Mouse (Mus musculus) heart, adult 2 months (tissue): ENCODE results near the gene Drosha.

Experiments used
- CTCF ChIP-seq: fragments of 200-600 bp; IDR thresholded peaks from 2 replicates; pipeline ENCODE4 v1.8.1; 2022; ENCODE audit warnings: antibody characterized with exemption, mild to moderate bottlenecking, moderate library complexity
- EP300 ChIP-seq: fragments of 200-500 bp; IDR thresholded peaks from 2 replicates; pipeline ENCODE4 v1.6.1; 2011; ENCODE audit warnings: low read depth, low read length, control low read depth; ENCODE audit not compliant: insufficient read depth

GRCm38 (mm10) chr15:12901197-12901570, 76.6 kb downstream of the Drosha start:
- TF ChIP-seq EP300, result no peak
- TF ChIP-seq CTCF, result no peak
